Mouse (Mus musculus): Measurements from ENCODE around the gene Kpna1.

DNA sequence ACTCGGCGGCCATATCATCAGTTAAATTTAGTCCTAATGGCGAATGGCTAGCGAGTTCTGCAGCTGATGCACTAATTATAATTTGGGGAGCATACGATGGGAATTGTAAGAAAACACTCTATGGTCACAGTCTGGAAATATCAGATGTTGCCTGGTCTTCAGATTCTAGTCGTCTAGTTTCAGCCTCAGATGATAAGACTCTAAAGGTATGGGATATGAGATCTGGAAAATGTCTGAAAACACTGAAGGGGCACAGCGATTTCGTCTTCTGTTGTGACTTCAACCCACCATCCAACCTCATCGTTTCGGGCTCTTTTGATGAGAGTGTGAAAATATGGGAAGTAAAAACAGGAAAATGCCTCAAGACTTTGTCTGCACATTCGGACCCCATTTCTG is 63.1 kb downstream of the Kpna1 start:
- TF ChIP-seq CTCF (IDR thresholded peaks at IDR 0.05; ENCODE audit: low read depth): no peak
- TF ChIP-seq EP300 (IDR thresholded peaks at IDR 0.05; ENCODE audit: low read depth): no peak

All from heart, postnatal 0 days (tissue).